Mouse (Mus musculus) embryonic fibroblast, embryonic 13.5 days (primary cell): ENCODE measurements at regions not wholly inside any gene's neighbourhood (a gene's known extent, or its start where the extent isn't known, plus 50 kb on each side); places are given as distances from the start of the nearest gene placed in this dataset.
A peak's percentile ranks its signal among the peaks of the same experiment; 100 is the strongest.

Experiments used
- H3K27ac ChIP-seq: 2 replicates; pipeline ENCODE4 v1.5.1; 2012; ENCODE audit warnings: low read length, control low read depth, inconsistent platforms; ENCODE audit not compliant: insufficient read depth
- H3K4me1 ChIP-seq: 2 replicates; pipeline ENCODE4 v1.6.1; 2011; ENCODE audit warnings: low read length; ENCODE audit not compliant: control insufficient read depth, insufficient read depth
- H3K4me3 ChIP-seq: 2 replicates; pipeline ENCODE4 v1.5.1; 2011; ENCODE audit warnings: mild to moderate bottlenecking, control low read depth, low read length; ENCODE audit not compliant: insufficient read depth
- CTCF ChIP-seq: IDR thresholded peaks from 2 replicates; pipeline ENCODE4 v1.5.1; 2011; ENCODE audit warnings: mild to moderate bottlenecking, control low read depth, low read length, moderate library complexity, borderline replicate concordance; ENCODE audit not compliant: insufficient read depth
- POLR2A ChIP-seq: IDR thresholded peaks from 2 replicates; pipeline ENCODE4 v1.6.1; 2011; ENCODE audit warnings: low read depth, mild to moderate bottlenecking, control low read depth, low read length, moderate library complexity

GRCm38 (mm10) chr8:6590146-6590545, 1485.0 kb upstream of the Slc10a2 start:
- TF ChIP-seq POLR2A: no peak
- no peak for TF ChIP-seq CTCF
- no peak overlapping the region for H3K27ac ChIP-seq
- H3K4me1 ChIP-seq: no peaks in the 10 kb centered on the region
- no peak overlapping the region for H3K4me3 ChIP-seq

DNA sequence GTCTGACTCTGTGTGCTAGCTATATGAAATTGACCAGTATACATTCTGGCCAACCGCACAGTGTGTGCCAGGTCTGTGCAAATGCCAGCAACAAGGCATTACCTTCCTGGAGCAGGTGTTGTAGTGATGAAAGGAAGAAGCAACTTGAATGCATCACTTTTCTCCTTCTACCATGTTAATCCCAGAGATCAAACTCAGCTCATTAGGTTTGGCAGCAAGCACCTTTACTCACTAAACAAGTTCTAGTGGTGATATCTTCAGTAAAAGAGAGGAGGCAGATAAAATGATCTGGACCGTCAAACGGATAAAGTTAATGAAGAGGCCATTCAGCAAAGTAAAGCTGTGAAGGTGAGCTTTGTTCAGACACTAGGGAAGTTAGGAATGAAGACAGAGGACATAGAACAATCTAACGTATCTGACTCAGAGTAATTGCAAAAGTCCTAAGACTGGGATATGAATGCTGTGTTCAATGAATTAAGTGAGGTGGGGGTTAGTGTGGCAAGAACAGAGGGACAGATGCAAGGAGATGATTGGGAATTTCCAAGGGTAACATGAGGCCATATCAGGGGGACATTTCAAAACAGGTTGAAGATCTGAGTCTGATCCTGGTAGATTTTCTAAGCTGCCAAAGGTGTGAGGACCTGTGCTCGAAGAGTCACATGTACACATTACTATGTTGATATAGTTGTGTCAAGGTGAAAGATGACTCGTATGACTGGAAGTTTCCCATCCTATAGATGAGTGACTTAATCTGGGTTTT, 1478.4 kb upstream of the Slc10a2 start:
- Histone ChIP-seq H3K27ac (no peak overlapping the region), H3K4me3 (no peak overlapping the region), H3K4me1 (no peaks in the 10 kb centered on the region)
- TF ChIP-seq CTCF: no peak
- TF ChIP-seq POLR2A: no peak

DNA sequence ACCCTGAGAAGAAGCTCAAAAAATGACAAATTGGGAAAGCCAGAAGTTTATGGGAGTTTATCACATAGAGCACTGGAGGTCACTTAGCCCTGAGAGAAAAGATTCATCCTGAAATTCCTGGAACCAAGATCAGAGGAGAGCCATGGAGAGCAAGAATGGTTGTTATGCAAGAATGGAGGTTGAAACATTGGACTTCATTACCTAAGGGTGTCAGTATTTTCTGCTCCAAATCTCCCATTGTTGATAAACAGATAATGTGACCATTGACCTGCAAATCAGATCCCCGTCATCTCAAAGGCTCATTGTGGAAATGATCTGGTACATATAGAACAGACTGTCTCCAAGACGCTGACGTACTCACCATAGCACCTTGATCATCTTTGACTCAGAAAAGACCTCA, 1477.6 kb upstream of the Slc10a2 start:
- TF ChIP-seq POLR2A (no peak), CTCF (no peak)
- Histone ChIP-seq H3K4me1 (no peaks in the 10 kb centered on the region), H3K27ac (no peak overlapping the region), H3K4me3 (no peak overlapping the region)

- peaks cover 7% of the 10 kb centered on the region for H3K4me1 ChIP-seq
- TF ChIP-seq CTCF (no peak), POLR2A (no peak)
Measured at GRCm38 (mm10) chr8:6577868-6578634, 1472.9 kb upstream of the Slc10a2 start.

DNA sequence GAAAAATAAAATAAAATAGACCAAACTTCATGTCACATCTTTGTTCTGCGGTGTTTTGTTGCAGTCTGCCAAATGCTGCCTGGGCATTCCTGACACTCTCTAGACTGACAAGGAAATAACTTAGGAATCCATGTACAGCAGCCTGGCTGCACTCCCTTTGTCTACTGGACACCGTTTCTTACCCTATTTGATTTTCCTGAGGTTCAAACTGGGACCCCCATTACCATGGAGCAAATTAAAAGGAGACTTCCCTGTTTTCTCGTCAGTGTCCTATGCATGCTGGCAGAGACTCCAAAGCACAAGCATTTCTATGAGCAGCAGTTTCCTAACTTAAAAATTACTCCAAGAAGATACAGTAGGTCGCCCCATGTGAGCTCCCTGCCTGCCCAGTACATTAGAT, 1470.1 kb upstream of the Slc10a2 start:
- H3K27ac ChIP-seq: no peak overlapping the region
- TF ChIP-seq CTCF (no peak), POLR2A (no peak)
- H3K4me3 ChIP-seq: no peak overlapping the region
- peaks cover 9% of the 10 kb centered on the region for H3K4me1 ChIP-seq

More at GRCm38 (mm10) chr8:6577868-6578634, 1472.9 kb upstream of the Slc10a2 start:
- H3K4me3 ChIP-seq: no peak overlapping the region
- no peak overlapping the region for H3K27ac ChIP-seq

GRCm38 (mm10) chr8:6573492-6573891, 1468.3 kb upstream of the Slc10a2 start:
- Histone ChIP-seq H3K4me3 (no peak overlapping the region), H3K4me1 (peaks cover 9% of the 10 kb centered on the region), H3K27ac (no peak overlapping the region)
- TF ChIP-seq CTCF (no peak), POLR2A (no peak)

DNA sequence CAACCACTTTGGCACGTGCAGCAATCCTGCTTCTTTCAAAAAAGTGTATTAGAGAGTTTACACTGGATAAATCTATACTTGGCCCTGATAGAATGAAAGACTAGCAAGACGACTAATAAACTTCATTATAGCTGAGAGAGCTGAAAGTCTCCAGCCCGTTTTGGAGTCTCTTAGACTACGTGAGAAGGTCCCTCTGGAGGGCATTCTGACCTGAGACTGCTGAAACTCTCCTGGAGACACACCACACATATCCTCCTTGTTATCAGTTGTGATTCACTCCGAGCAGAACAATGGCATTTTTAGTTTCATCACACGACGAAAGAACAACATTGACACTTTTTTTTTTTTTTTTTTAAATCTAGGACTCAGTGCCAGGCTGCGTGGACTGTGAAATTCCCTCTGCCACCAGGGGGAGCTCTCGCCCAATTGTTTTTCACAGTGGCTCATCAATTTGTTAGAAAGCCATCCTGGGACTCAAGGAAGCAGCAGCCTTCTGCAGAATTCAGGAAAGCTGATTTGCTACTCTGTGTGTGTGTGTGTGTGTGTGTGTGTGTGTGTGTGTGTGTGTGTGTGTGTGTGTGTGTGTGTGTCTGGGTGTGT, 1467.0 kb upstream of the Slc10a2 start:
- H3K4me1 ChIP-seq: peaks cover 9% of the 10 kb centered on the region
- H3K27ac ChIP-seq: no peak overlapping the region
- TF ChIP-seq POLR2A (no peak), CTCF (peak; percentile 47; the same call in 1 of the 2 replicates)
- H3K4me3 ChIP-seq: no peak overlapping the region

GRCm38 (mm10) chr8:6550965-6551364, 1445.8 kb upstream of the Slc10a2 start:
- H3K27ac ChIP-seq: no peak overlapping the region
- H3K4me3 ChIP-seq: no peak overlapping the region
- no peaks in the 10 kb centered on the region for H3K4me1 ChIP-seq
- TF ChIP-seq POLR2A (no peak), CTCF (no peak)

DNA sequence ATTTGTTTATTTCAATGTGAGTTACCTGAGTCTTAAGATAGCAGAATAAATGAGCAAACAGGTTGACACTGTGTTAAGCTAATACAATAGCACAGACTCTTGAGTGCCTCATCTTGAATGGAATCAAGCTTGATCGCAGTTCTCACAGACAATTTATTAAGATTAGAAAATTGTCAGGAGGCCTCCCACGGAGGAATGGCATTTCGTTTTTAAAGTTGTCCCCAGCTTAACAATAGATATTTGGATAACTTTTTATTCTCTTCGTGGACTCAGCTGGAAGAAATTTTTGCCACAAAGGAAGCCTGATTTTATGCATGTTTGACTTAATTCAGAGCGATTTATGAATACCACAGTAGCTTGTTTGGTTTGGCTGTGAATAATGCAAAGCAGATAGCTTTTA, 1422.0 kb upstream of the Slc10a2 start:
- no peak overlapping the region for H3K4me3 ChIP-seq
- H3K27ac ChIP-seq: no peak overlapping the region
- TF ChIP-seq CTCF: no peak
- no peak for TF ChIP-seq POLR2A
- no peaks in the 10 kb centered on the region for H3K4me1 ChIP-seq
